Mouse (Mus musculus): ENCODE results near the gene Ndufa13. TPM values are rescaled to one million over a fixed set of nuclear protein-coding genes. Genes with fewer than 3 reads are reported as not detected.

Gene Ndufa13
- polyA plus RNA-seq (2012; rRNA removed): 111 TPM in 2 replicates

GRCm38 (mm10) chr8:69902163-69903062 lies at the start of gene Ndufa13, which contains the start of the genes Tssk6 and Yjefn3:
Gene Ndufa13, minus strand, starts transcription at chr8:69902558.
Gene Tssk6, plus strand, starts transcription at chr8:69902184.
Gene Yjefn3, minus strand, starts transcription at chr8:69902712.

DNA sequence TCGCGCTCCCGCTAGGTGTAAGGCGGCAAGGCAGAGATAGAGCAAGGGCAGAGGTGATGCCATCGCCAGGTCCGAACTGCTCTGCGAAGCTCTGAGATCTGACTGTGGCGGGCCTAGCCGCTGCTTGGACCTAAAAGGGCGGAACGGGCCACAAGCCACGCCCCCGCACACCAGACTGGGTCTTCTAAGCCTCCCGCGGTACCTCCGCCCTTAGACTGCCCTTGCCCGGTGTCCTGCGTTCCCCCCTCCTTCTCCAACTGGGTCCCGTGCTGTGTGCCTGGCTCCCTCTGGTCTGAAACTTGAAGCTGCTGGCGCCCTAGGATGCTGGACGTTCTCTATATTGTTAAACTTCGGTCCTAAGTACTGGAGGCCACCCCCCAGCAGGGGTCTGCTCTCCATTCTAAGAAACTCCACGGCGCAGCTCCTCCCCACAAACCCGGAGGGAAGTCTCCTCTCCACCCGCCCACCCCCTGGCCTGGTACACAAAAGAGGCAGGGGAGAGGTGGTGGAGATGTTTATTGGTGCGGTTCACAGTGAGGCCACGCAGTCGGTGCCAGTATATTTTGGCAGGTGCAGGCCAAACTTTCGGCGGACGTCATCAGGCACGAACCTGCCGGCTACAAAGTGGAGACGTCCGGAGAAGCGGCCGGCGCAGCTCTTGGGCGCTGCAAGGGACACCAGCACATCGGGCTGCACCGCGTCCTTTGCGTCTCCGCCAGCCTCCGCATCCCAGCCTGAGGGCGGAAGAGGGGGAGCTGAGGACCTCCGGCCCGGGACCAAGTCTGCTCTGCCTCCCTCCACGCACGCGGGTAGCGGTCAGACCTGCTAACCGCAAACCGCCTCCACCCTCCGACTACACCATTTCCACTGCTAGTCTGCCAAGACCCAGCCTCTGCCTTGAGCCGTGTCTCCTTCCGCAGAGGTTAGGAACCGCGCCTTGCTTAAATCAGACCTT lies 14.8 kb downstream of the Ndufa13 start, which contains the start of gene Cilp2:
Cilp2 (minus strand) TSS at position 399 of the 955 bp plus-strand sequence.

Other genes with a start within 250 kb of the Ndufa13 start
- gene Zfp964, start 248.1 kb downstream of the Ndufa13 start, polyA plus RNA-seq (2012; rRNA removed): 2.1 and 2.2 TPM in 2 replicates
- gene Zfp869, start 191.8 kb downstream of the Ndufa13 start, polyA plus RNA-seq (2012; rRNA removed): 18.0 and 18.7 TPM in 2 replicates
- 10.6 and 11.1 TPM in 2 replicates for gene Zfp963, start 152.6 kb downstream of the Ndufa13 start, polyA plus RNA-seq (2012; rRNA removed)
- 1.2 and 1.7 TPM in 2 replicates for gene Gm20422, start 127.7 kb downstream of the Ndufa13 start, polyA plus RNA-seq (2012; rRNA removed)
- 79.3 and 80.1 TPM in 2 replicates for gene Atp13a1, start 111.4 kb downstream of the Ndufa13 start, polyA plus RNA-seq (2012; rRNA removed)
- 37.8 and 39.9 TPM in 2 replicates for gene Zfp866, start 111.4 kb downstream of the Ndufa13 start, polyA plus RNA-seq (2012; rRNA removed)
- gene Gmip, start 93.9 kb downstream of the Ndufa13 start, polyA plus RNA-seq (2012; rRNA removed): 69.7 and 72.7 TPM in 2 replicates
- 5.8 and 6.0 TPM in 2 replicates for gene Lpar2, start 80.1 kb downstream of the Ndufa13 start, polyA plus RNA-seq (2012; rRNA removed)
- 35.2 and 36.1 TPM in 2 replicates for gene Pbx4, start 70.1 kb downstream of the Ndufa13 start, polyA plus RNA-seq (2012; rRNA removed)
- gene Cilp2, start 14.9 kb downstream of the Ndufa13 start, polyA plus RNA-seq (2012; rRNA removed): 3.6 and 4.0 TPM in 2 replicates
- 0.35 and 0.53 TPM in 2 replicates for gene Tssk6, start 374 bp downstream of the Ndufa13 start, polyA plus RNA-seq (2012; rRNA removed)
- gene Yjefn3, start 154 bp upstream of the Ndufa13 start, polyA plus RNA-seq (2012; rRNA removed): 9.4 and 9.6 TPM in 2 replicates
- gene Gatad2a, start 93.8 kb upstream of the Ndufa13 start, polyA plus RNA-seq (2012; rRNA removed): 37.4 and 38.1 TPM in 2 replicates
- gene Mau2, start 140.2 kb upstream of the Ndufa13 start, polyA plus RNA-seq (2012; rRNA removed): 106 and 108 TPM in 2 replicates
- 34.3 TPM in 2 replicates for gene Sugp1, start 140.3 kb upstream of the Ndufa13 start, polyA plus RNA-seq (2012; rRNA removed)
- gene Tm6sf2, start 170.4 kb upstream of the Ndufa13 start, polyA plus RNA-seq (2012; rRNA removed): 7.4 and 8.5 TPM in 2 replicates
- gene Hapln4, start 180.9 kb upstream of the Ndufa13 start, polyA plus RNA-seq (2012; rRNA removed): 0.36 and 0.43 TPM in 2 replicates
- gene Ncan, start 218.3 kb upstream of the Ndufa13 start, polyA plus RNA-seq (2012; rRNA removed): 71.2 and 75.0 TPM in 2 replicates
- gene Nr2c2ap, start 228.8 kb upstream of the Ndufa13 start, polyA plus RNA-seq (2012; rRNA removed): 22.3 and 23.8 TPM in 2 replicates
- gene Rfxank, start 236.6 kb upstream of the Ndufa13 start, polyA plus RNA-seq (2012; rRNA removed): 21.1 and 22.6 TPM in 2 replicates
- 99.4 and 109 TPM in 2 replicates for gene Borcs8, start 236.9 kb upstream of the Ndufa13 start, polyA plus RNA-seq (2012; rRNA removed)
- gene Mef2b, start 237.2 kb upstream of the Ndufa13 start, polyA plus RNA-seq (2012; rRNA removed): 0.38 and 0.41 TPM in 2 replicates